ENCODE assay signal across 14 mouse cellular contexts in the genomic region with DNA sequence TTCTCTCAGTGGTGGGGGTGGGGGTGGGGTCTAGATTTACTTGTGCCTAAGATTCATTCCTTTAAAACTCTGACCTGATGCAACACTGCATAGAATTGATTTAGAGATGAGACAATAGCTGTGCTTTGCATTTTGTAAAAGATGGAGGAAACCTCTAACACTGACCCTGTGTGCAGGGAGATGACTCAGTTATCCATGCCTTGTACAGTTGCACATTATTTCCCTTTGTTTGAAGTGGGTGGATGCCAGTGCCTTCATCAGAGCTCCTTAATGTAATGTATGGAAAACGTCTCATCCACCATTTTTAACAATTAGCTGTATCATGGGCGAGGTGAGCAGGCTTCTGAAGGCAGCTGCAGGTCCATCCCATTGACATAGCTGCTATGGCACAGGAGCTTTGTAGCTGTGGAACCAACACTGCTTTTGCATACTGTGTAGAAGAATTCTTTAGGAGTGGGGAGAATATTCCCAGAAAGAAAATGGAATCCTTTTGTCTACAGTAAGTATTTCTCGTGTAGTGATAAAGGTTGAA. TPM values are rescaled to one million over a fixed set of nuclear protein-coding genes. Genes with fewer than 3 reads are reported as not detected.
DNase-seq lines count a peak whose midpoint lies in the region; ATAC-seq lines count a peak whose summit lies in the region.
"Had no signal": no experiment of that assay in that cellular context is flagged by ENCODE, and none has a peak within 500 bp of the region (broad histone marks: within the 10 kb centered on the region; RNA-seq: fewer than 3 reads in every experiment).

No protein-coding gene starts in this region.

- H3K4me1 ChIP-seq in heart, embryonic 13.5 days = peaks cover 69% of the 10 kb centered on the region
- peaks cover 22% of the 10 kb centered on the region for H3K4me1 ChIP-seq in embryonic facial prominence, embryonic 14.5 days (ENCODE audit: control insufficient read depth, insufficient read depth, low read length)
- peaks cover 45% of the 10 kb centered on the region for H3K4me1 ChIP-seq in limb, embryonic 13.5 days

- no peak for ATAC-seq in heart, embryonic 13.5 days (ENCODE audit: extremely low read depth, insufficient number of reproducible peaks, low FRiP score, low TSS enrichment)
- no peak for ATAC-seq in embryonic facial prominence, embryonic 14.5 days (ENCODE audit: low read depth)
- no peak for ATAC-seq in limb, embryonic 13.5 days (ENCODE audit: low FRiP score, low read depth)

- no peaks in the 10 kb centered on the region for H3K27me3 ChIP-seq in heart, embryonic 13.5 days (replicated peaks)
- no peaks in the 10 kb centered on the region for H3K27me3 ChIP-seq in embryonic facial prominence, embryonic 14.5 days (replicated peaks; ENCODE audit: control insufficient read depth, insufficient read depth, low read length)
- no peaks in the 10 kb centered on the region for H3K27me3 ChIP-seq in limb, embryonic 13.5 days
- H3K27me3 ChIP-seq: neural tube, embryonic 12.5 days had no signal

- H3K36me3 ChIP-seq in heart, embryonic 13.5 days = no peaks in the 10 kb centered on the region
- H3K36me3 ChIP-seq in embryonic facial prominence, embryonic 14.5 days (ENCODE audit: control insufficient read depth, insufficient read depth, low read length) = no peaks in the 10 kb centered on the region
- no peaks in the 10 kb centered on the region for H3K36me3 ChIP-seq in limb, embryonic 13.5 days
- H3K36me3 ChIP-seq: neural tube, embryonic 12.5 days had no signal

- no peak overlapping the region for H3K4me3 ChIP-seq in heart, embryonic 13.5 days
- no peak overlapping the region for H3K4me3 ChIP-seq in embryonic facial prominence, embryonic 14.5 days (ENCODE audit: low read depth, low read length)
- H3K4me3 ChIP-seq in limb, embryonic 13.5 days = no peak overlapping the region
- H3K4me3 ChIP-seq: neural tube, embryonic 12.5 days had no signal

- no peak overlapping the region for H3K9ac ChIP-seq in heart, embryonic 13.5 days
- no peak overlapping the region for H3K9ac ChIP-seq in embryonic facial prominence, embryonic 14.5 days (ENCODE audit: low read depth, low read length)
- no peak overlapping the region for H3K9ac ChIP-seq in limb, embryonic 13.5 days
- H3K9ac ChIP-seq: neural tube, embryonic 12.5 days had no signal

- 66% methylated on average over 3 of the region's 3 CpGs for WGBS in heart, embryonic 13.5 days
- WGBS in embryonic facial prominence, embryonic 14.5 days = 73% methylated on average over 3 of the region's 3 CpGs
- 84% methylated on average over 3 of the region's 3 CpGs for WGBS in limb, embryonic 13.5 days

- H3K9me3 ChIP-seq in heart, embryonic 13.5 days = no peaks in the 10 kb centered on the region
- no peaks in the 10 kb centered on the region for H3K9me3 ChIP-seq in embryonic facial prominence, embryonic 14.5 days (ENCODE audit: control insufficient read depth, low read length)
- H3K9me3 ChIP-seq in limb, embryonic 13.5 days = no peaks in the 10 kb centered on the region
- H3K9me3 ChIP-seq: neural tube, embryonic 12.5 days had no signal

- H3K27ac ChIP-seq in heart, embryonic 13.5 days (replicated peaks) = no peak overlapping the region
- H3K27ac ChIP-seq in embryonic facial prominence, embryonic 14.5 days (replicated peaks; ENCODE audit: low read depth, low read length) = no peak overlapping the region
- no peak overlapping the region for H3K27ac ChIP-seq in limb, embryonic 13.5 days
- H3K27ac ChIP-seq: macrophage; neural tube, embryonic 12.5 days had no signal

- no peak for DNase-seq in heart, adult 8-10 months (ENCODE audit: low spot score)
- DNase-seq in 3T3-L1 (ENCODE audit: low read depth, low spot score) = peak; percentile 35
- no peak for DNase-seq in embryonic facial prominence, embryonic 14.5 days (ENCODE audit: low spot score)
- DNase-seq in right cerebral cortex, postnatal 36 days (ENCODE audit: low spot score in 2 of 2) = no peak
- no peak for DNase-seq in spleen, postnatal 10 days (ENCODE audit: low spot score in 2 of 2)
- DNase-seq in layer of hippocampus, adult 18-20 months (ENCODE audit: low spot score in 2 of 2) = no peak
- DNase-seq: adrenal gland, adult 8-10 months; gastrocnemius, postnatal 25 days; kidney, postnatal 14 days; thymus, postnatal 4 days had no signal

- peak overlapping the region; percentile 24; the same call in 1 of the 2 replicates for H3K4me2 ChIP-seq in heart, embryonic 13.5 days
- peak overlapping the region; percentile 6 for H3K4me2 ChIP-seq in embryonic facial prominence, embryonic 14.5 days (ENCODE audit: low read depth, low read length)
- H3K4me2 ChIP-seq in limb, embryonic 13.5 days (replicated peaks) = peak overlapping the region; percentile 30
- H3K4me2 ChIP-seq: neural tube, embryonic 12.5 days had no signal

RNA-seq across cellular contexts. Expression of a gene that starts 54.1 kb away (rescaled TPM):
- 58.0 and 65.9 TPM in 2 replicates for polyA plus RNA-seq in heart, embryonic 13.5 days (2015; fragmentation: Nextera tagmentation; extraction: Ambion mirVana)
- 10 to 100 TPM; 12.4 to 17.9 (median 15.4) TPM for total RNA-seq in heart, adult 8-10 months (2022)
- 60.9 and 77.0 TPM in 2 replicates for polyA plus RNA-seq in embryonic facial prominence, embryonic 14.5 days (2014; fragmentation: Nextera tagmentation; extraction: Ambion mirVana)
- polyA plus RNA-seq in limb, embryonic 13.5 days (2015; fragmentation: Nextera tagmentation; extraction: Ambion mirVana) = 93.7 and 99.2 TPM in 2 replicates
- total RNA-seq in layer of hippocampus, adult 18-20 months (2021) = 10 to 100 TPM; 44.3 to 52.6 TPM
